Mouse (Mus musculus) erythroblast, embryonic 14.5 days (primary cell): ENCODE data around the gene Chrm3.

Source experiments
- GATA1 ChIP-seq: IDR thresholded peaks from 2 replicates; pipeline ENCODE4 v1.6.1; 2012; ENCODE audit warnings: low read length, inconsistent platforms, mixed read lengths
- TAL1 ChIP-seq: IDR thresholded peaks from 3 replicates; pipeline ENCODE4 v1.6.1; 2012; ENCODE audit warnings: low read length, inconsistent platforms, mixed read lengths

- TF ChIP-seq TAL1 (no peak), GATA1 (no peak)
Observed at GRCm38 (mm10) chr13:10344362-10344761, 16.3 kb downstream of the Chrm3 start.
